Mouse (Mus musculus): Measurements from ENCODE around the gene Phf13. TPM values are rescaled to one million over a fixed set of nuclear protein-coding genes. Genes with fewer than 3 reads are reported as not detected.
A peak's percentile ranks its signal among the peaks of the same experiment; 100 is the strongest.
"Not testable (repeated sequence)": the region's sequence is repeated elsewhere in the genome, so short reads cannot be mapped to it uniquely, and the experiment has no call there.

Phf13 gene
- total RNA-seq (2022) = 1 to 10 TPM; 3.9 to 4.8 (median 4.5) TPM

DNA sequence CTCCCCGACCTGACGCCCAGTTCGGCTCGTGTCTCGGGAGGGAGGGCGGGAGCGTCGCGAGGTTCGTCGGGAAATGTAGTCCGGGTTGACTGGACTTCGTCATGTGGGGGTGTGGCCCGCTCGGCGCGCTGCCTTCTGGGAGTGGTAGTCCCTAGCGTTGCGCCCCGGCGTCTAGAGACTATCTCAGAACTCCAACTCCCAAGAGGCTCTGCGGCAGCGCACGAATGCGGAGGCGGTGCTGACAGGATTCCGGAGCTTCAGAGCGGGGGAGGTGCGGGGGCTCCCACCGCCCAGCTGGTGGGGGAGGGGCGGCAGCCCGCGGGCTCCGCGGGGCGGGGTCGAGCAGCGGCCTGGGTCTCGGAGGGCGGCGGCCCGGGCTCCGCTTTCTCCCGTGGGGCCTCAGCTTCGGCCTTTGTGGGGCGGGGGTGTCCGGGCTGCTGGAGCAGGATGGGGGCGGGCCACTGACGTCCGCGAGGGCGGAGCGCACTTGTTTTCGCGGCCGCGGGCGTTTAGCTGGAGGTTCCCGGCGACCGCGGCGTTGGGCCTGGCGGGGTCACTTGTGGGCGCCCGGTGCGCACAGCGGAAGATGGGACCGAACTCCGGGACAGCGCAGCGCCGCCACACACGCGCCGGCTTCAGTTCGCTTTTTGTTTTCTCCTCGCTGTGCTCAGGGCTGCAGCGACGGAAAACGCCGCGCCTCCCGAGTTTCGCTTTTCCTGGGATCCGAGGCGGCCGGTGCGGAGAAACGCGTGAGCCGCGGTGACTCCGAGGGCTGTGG, at the start of gene Phf13:
Gene Phf13, minus strand, starts transcription at position 86 of the 778 bp plus-strand sequence.
- DNase-seq (ENCODE audit: low spot score in 2 of 2) = peak; percentile 98 to 99

DNA sequence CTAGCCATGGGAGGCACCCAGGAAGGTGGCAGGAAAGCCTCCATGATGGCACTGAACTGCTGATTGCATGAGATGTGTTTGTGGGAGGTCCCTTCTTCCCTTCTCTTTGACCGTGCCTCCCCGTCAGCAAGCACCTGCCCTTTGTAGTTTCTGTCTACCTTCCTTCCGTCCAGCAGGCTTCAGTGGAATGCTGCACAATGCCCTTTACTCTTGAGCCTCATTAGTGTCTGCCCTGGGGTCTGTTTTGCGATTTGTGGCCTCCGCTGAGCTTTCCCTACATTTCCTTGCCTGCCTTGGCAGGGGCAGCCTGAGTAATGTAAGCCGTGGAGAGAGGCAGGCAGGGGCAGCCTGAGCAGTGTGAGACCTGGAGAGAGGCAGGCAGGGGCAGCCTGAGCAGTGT, 48.6 kb upstream of the Phf13 start:
- DNase-seq (ENCODE audit: low spot score in 2 of 2) = no peak

DNA sequence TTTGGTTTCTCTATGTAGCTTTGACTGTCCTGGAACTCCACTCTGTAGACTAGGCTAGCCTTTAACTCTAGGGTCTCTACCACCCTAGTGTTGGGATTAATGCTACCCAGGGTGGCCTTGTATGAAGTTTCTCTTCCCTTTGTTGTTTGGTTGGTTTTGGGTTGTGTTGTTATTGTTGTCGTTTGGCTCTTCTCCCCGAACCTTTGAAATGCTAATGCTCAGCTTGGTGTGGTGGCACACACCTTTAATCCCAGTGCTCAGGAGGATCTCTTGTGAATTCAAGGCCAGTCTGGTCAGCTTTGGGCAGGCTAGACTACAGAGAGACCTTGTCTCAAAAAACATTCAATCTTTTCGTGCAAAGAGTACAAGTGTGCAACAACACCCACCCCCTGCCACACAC, 47.1 kb upstream of the Phf13 start:
- no peak for DNase-seq (ENCODE audit: low spot score in 2 of 2)

DNA sequence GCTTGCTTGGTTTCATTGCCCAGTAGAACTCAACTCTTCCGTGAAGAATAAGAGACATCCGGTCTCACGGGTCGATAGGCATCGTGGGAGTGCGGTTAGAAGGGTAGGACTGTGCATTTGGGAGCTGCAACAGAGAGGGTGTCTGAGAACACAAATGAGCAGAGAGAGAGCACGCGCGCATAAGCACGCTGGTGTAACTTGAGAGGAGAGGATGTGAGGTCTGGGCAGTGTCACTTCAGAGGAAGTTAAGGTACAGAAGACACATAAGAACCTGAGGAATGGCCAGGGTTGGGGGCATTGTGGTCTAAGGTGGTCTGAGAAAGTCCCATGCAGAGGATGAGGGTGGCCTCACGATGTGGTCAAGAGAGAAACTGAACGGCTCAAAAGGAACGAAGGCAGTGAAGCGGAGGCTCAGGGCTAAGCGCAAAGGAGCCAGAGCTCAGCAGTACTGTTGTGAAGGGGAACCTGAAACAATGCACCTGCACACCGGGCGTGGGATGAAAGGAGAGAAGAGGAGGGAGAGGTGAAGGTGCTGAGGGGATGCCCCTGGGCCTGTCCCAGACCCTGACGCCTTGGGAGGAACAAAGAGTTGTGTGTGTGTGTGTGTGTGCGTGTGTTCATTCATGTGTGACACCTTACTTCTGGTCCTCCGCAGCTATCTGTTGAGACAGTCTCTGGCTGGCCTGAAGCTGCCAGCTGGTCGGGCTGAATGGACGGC, 46.0 kb upstream of the Phf13 start:
- DNase-seq (ENCODE audit: low spot score in 2 of 2) = no peak

DNA sequence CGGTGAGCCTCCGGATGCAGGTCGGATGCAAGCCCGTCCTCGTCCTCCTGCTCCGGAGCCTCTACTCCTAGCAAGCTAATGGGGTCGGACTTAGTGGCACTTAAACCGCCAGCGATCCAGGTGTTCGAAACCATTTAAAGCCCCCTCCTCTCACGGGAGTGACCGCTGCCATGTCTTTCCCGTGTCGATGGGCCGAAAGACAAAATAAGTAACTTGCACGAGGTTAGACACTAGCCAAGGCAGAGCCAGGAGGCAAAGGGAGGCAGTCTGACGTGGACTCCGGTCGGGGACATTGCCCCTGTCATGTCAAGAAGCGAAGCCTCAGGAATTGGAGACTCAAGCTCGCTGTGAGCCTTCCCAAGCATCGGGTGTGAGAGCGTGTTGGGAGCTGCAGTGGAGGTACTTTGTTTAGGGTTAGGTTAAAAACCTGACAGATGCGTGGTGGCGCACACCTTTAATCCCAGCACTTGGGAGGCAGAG, 43.8 kb upstream of the Phf13 start:
- DNase-seq (ENCODE audit: low spot score in 2 of 2) = no peak

DNA sequence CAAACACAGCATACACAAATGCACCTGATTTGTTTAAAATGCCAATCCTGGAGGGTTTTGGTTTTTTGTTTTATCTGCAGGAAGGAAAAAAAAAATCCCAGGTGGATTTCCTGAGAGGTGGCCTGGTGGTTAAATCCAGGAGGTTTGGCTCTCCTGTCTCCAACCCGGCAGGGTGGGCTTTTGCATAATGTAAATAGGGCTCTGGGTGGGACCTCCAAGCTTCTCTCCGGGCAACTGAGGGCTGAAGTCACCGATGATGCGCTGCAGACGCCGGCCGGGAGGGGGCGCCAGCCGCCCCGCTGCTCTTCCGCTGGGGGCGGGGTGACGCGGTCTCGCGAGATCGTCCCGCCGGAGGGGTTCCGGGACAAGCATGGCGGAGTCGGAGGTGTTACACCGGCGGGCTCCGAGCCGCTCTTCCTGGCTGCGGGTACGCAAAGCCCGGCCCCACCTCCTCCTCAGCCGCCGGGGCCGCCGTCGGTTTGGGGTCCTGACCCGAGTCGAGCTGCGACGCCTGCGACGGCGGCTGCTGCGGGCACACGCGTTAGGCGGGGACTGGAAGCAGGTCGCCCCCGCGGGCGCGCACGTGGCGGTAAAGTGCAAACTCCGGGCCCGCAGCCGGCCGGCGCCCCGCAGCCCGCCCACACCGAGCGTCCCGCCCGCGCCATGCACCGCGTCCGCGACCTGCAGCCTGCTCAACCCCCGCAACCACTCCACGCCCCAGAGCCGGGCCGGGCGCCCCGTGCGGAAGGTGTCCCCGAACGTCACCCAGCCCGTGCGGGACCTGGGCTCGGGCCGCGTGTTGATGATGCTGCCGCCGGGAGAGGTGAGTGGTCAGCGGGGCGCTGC, 43.1 kb upstream of the Phf13 start, which contains the start of gene Nol9:
Gene Nol9, plus strand, starts transcription at position 337 of the 846 bp plus-strand sequence.
- DNase-seq (ENCODE audit: low spot score in 2 of 2) = peak; percentile 86 to 89

DNA sequence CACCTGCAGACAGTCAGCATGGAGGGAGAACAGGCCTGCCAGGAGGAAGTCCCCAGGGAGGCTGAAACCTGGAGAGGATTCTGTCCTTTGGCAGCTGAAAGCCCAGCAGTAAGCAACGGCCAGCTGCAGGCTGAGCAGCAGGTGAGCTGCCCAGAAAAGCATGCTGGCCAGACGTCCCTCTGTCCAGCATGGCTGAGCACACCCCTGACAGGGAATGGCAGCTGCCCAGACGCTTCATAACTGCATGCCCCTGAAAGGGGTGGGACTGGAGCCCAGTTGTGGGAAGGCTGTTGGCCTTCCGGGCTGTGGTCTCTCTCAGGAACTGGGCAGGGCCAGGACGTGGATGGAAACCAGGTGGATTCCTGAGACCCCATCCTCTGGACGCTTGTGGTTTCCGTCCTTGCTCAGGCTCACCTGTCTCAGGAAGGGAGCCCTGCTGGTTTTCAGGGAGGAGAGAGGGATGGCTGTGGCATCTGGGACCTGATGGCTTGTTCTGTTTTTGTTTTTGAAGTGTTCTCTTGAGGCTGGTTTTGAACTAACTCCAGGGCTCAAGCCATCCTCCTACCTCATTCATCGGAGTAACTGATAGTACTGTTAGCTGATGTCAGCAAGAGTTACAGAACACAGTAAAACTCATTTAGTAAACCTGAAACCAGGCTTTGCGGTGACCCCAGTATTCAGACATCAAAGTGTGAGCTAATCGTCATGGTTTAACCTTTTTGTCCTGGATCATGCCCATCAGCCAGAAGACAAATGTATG, 42.3 kb upstream of the Phf13 start, which contains the start of gene Tas1r1:
Gene Tas1r1, minus strand, starts transcription at position 344 of the 760 bp plus-strand sequence.
- peak in 1 of 2 experiments; percentile 37 for DNase-seq (ENCODE audit: low spot score in 2 of 2)

DNA sequence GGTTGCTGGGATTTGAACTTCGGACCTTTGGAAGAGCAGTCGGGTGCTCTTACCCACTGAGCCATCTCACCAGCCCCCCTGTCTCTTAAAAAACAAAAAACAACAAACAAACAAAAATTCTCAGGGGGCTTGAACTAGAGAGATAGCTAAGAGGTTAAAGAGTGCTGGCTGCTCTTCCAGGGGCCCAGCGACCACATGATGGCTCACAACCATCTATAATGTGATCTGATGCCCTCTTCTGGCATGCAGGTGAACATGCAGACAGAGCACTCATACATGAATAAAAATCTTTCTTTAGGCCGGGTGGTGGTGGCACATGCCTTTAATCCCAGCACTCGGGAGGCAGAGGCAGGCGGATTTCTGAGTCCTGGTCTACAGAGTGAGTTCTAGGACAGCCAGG, 40.4 kb upstream of the Phf13 start:
- not testable (repeated sequence) for DNase-seq (ENCODE audit: low spot score in 2 of 2)

DNA sequence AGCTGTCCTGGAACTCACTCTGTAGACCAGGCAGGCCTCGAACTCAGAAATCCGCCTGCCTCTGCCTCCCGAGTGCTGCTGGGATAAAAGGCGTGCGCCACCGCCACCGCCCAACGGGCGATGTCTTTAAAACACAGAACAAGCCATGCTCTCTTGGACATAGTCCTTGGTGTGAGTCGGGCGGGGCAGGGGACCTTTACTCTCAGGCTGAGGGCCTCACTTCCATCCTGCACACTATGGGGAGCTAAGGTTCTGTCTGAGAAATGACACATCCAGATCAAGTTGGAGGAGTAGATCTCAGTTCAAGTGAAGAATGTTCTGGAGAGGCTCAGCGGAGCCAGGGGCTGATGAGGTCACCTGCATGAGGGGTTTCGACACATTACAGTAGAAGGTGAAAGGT, 36.9 kb upstream of the Phf13 start:
- no peak for DNase-seq (ENCODE audit: low spot score in 2 of 2)

DNA sequence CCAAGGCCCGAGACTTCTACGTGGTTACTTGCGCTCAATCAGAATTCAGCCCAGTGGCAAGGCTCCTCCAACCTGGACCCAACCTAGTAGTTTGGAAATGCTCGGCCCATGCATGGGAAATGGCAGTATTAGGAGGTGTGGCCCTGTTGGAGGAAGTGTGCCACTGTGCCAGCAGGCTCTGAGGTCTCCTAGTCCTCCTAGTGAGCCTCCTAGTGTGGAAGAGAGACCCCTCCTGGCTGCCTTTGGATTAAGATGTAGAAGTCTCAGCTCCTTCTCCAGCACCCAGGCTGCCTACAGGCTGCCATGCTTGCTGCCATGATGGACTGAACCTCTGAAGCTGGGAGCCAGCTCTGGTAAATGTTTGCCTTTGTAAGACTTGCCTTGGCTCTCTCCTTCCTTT, 33.9 kb upstream of the Phf13 start:
- DNase-seq (ENCODE audit: low spot score in 2 of 2) = no peak

DNA sequence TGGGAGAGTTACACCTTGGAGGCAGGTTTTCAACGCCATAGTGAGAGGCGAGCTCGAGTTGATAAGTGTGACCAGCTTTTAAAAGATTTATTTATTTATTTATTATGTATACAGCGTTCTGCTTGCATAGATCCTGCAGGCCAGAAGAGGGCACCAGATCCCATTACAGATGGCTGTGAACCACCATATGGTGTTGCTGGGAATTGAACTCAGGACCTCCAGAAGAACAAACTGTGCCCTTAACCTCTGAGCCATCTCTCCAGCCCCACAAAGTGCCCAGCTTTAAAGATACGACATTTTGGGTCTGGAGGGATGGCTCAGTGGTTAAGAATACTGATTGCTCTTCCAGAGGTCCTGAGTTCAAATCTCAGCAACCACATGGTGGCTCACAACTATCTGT, 33.0 kb upstream of the Phf13 start:
- DNase-seq (ENCODE audit: low spot score in 2 of 2) = no peak

DNA sequence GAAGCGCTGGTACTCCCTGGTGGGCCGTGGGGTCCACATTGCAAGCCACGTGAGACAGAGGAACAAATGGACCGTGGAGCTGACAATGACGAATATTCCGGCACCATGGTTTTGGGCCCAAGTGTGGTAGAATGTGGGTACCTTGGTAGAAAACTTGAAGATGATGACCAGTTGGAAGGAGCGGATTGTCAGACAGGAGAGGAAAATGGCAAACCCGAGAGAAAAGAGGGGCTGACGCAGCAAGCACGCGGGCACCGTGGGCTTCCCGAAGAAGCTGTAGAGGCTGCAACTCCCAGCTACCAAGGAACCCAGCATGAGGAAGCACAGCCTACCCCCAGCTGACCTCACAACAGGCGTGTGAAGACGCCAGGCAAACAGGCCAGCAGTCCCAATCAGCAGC, 32.4 kb upstream of the Phf13 start:
- DNase-seq (ENCODE audit: low spot score in 2 of 2) = no peak

DNA sequence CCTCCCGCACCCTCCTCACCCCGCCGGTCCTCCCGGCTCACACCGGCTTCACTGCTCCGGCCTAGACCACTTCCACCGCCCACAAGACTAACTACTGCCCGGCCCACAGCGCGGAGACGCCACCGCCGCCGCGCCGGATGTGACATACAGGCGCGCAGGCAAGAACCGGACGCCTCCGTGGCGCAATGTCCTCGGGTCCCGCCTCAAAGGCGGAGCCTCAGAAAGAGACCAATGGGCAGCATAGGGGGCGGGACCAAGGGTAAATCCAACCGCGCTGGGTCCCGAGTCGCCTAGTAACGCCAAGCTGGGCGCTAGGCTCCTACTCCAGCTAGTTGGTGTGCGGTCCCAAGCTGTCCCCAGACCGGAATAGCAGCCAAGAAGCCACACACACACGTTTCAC, 31.5 kb upstream of the Phf13 start, which contains the start of gene Zbtb48:
Gene Zbtb48, minus strand, starts transcription at position 148 of the 400 bp plus-strand sequence.
- peak; percentile 91 to 95 for DNase-seq (ENCODE audit: low spot score in 2 of 2)

DNA sequence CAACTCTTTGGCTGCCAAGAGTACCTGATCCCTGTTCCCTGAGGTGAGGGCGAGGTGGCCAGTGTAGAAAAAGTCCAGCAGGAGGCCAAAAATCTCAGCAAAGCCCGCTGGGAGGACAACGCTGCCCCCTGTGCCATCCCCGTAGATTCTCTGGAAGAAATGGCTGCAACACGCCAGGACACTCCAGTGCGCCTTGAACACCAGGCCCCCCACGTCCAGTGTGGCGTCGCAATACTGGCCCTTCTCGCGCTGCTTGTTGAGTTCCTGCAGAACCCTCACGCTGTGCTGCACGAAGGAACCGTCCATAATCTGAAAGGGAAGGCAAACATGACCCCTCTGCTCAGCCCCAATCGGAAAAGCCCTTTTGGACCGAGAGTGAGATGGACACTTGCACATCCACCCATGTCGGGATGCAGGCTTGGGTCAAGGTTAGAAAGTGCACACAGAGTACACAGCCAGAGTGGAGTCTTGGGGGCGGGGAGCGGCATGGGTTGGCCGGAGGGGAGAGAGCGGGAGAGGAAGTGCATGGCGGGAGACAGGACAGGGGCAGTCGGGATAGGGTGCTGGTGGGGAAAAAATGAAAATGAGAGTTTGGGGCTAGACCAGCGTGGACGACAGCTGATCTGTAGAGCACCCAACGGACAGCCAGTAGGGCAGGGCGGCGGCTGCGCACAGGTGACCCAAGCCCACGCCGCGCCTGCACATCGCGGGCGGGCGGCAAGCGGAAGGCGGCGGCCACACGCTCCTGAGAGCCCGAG, 30.9 kb upstream of the Phf13 start:
- DNase-seq (ENCODE audit: low spot score in 2 of 2) = no peak

DNA sequence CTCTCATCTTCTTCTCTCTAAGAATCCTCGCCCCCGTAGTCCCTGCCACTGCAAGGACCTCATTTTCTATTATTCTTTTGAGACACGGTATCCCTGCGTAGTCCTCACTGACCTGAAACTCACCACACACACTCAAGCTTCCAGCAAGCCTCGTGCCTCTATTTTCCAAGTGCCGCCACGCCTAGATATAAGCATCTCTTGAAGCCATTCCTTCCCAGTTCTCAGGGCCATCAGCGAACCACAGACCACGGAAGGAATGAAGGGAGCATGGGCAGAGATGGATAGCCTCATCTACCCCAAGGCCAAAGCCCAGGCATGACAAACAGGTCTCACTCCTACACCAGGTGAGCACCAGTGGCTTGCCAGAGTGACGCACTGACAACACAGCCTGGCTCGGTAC, 28.5 kb upstream of the Phf13 start:
- peak in 1 of 2 experiments; percentile 2 for DNase-seq (ENCODE audit: low spot score in 2 of 2)

DNA sequence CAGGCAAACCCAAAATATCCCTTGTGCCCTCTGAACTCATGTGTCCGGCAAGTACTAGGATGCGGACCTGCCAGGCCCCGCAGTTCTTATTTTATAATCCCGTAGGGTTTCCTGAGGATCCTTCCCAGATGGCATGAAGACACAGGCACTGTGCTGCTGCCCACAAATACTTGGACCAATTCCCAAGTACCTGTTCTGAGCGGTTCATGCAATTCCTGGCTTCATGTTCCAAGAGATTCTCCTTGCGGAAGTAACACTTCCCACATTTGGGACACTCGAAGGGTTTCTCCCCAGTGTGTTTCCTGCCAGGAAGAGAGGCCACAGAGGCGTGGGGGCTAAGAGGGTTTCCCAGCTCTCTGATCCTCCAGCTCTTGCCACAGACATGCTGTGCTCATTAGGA, 26.4 kb upstream of the Phf13 start:
- no peak for DNase-seq (ENCODE audit: low spot score in 2 of 2)

DNA sequence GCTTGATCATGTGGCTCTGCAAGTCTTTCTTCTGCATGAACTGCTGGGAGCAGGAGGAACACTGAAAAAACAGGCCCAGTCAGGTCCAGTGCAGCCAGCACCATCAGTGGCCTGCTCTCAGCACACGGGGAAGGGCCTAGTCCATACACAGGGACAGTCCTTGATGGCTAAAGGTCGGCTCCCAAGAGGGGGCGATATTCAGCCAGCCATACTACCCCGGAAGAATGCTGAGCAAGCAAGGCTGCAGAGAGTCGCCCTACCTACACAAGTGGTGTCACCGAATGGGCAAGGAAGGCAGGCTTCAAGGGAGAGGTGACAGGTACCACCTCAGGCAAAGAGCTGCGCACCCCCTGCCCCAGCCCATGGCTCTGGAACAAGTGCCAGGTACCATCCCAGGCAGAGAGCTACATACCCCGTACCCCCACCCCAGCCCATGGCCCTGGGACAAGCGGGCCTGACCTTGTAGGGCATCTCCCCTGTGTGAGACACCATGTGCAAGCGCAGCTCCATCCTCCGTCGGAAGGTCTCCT, 25.6 kb upstream of the Phf13 start:
- DNase-seq (ENCODE audit: low spot score in 2 of 2) = no peak

DNA sequence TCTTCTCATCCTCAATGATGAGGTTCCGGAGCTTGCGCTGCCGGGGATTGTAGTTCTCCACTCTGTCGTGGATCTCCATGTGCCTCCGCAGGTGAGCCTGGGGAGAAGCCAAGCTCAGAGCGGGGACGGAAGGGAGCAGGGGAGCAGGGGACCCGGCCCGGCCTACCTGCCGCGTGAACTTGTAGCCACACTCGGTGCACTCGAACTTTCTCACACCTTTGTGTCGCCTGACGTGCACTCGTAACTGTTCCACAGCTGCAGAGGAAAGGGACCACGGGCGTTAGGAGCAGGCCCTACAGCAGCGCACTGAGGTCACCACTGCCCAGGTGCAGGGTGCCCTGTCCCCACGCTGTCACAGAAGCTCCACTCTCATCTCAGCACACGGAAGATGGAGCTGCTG, 24.0 kb upstream of the Phf13 start:
- no peak for DNase-seq (ENCODE audit: low spot score in 2 of 2)

DNA sequence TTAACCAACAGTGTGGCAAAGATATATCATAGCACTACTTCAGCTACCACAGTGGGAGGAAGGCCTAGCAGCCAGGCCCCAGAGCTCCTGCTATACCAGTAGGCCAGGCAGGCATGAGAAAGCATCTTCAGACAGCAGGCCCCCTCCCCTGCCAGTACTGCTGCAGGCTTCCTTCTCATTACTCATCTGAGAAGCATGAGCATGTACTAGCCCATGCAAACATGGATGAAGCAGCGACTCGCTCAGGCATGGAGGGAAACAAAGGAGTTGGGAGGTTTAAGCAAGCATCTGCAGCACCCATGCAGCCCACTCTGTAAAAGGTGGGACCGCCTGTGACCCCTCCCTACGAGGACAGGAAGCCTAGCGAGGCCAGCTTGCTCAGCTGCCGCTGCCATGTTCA, 23.0 kb upstream of the Phf13 start:
- no peak for DNase-seq (ENCODE audit: low spot score in 2 of 2)
